Mouse (Mus musculus): Measurements from ENCODE around the gene Ccdc51. TPM values are rescaled to one million over a fixed set of nuclear protein-coding genes. Genes with fewer than 3 reads are reported as not detected.

Gene Ccdc51
- polyA plus RNA-seq, 1 experiment from 2014 or later: 9.1 TPM

DNA sequence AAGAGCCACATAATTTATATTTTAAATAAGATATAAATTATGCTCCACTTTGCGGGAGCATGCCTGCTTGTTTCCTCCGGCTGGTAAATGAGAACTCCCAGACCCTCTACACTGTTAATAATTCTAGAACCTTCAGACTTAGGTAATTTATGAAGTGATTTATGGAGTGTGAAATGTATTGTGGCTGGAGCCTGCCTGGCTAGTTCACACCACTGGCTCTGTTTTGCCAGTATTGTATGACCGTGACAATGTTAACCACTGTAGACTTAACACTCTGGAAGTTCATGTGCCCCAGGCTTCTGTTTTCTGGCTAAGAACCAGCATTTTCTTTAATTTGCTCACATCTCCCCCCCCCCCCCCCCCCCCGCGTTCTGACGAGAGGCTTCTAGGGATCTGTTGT is 25.0 kb downstream of the Ccdc51 start:
- H3K27me3 ChIP-seq (ENCODE audit: insufficient read depth, low read length): no peaks in the 10 kb centered on the region
- no peak overlapping the region for H3K4me3 ChIP-seq (ENCODE audit: low read depth, low read length)
- ATAC-seq (no peak), DNase-seq (no peak)
- no peak for TF ChIP-seq EP300 (IDR thresholded peaks at IDR 0.05; ENCODE audit: low read depth)
- no peak for TF ChIP-seq CTCF (IDR thresholded peaks at IDR 0.05; ENCODE audit: low read depth)
- H3K9ac ChIP-seq (replicated peaks): no peak overlapping the region
- H3K4me2 ChIP-seq (ENCODE audit: low read depth, low read length): no peak overlapping the region
- no peak overlapping the region for H3K27ac ChIP-seq (ENCODE audit: low read depth)
- no peaks in the 10 kb centered on the region for H3K4me1 ChIP-seq (ENCODE audit: insufficient read depth)
- H3K36me3 ChIP-seq (replicated peaks; ENCODE audit: insufficient read depth, low read length): peaks cover 17% of the 10 kb centered on the region
- 88% methylated on average over 5 of the region's 6 CpGs for WGBS (ENCODE audit: insufficient replicate concordance)
- H3K9me3 ChIP-seq (ENCODE audit: low read length): no peaks in the 10 kb centered on the region

DNA sequence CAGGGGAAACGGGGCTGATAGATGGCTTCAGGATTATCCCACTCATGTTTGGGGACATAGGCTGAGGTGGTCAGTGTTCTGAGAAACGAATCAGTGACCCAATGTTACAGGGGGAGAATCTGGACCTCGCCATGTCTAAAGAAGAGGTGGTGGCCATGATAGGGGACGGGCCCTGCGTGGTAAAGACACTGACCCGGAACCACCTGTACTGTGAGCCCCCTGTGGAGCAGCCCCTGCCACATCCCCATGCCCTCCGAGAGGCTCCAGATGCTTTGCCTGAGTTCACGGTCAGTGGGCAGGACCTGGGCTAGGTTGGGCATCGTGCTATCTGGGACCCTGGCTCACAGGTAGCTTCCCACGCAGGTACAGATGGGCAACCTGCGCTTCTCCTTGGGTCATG is 27.9 kb downstream of the Ccdc51 start:
- DNase-seq (no peak), ATAC-seq (no peak)
- TF ChIP-seq CTCF (IDR thresholded peaks at IDR 0.05; ENCODE audit: low read depth) (no peak), EP300 (IDR thresholded peaks at IDR 0.05; ENCODE audit: low read depth) (no peak)
- no peaks in the 10 kb centered on the region for H3K4me1 ChIP-seq (ENCODE audit: insufficient read depth)
- H3K4me3 ChIP-seq (ENCODE audit: low read depth, low read length): no peak overlapping the region
- no peak overlapping the region for H3K4me2 ChIP-seq (ENCODE audit: low read depth, low read length)
- H3K9ac ChIP-seq (replicated peaks): no peak overlapping the region
- H3K36me3 ChIP-seq (replicated peaks; ENCODE audit: insufficient read depth, low read length): peaks cover 24% of the 10 kb centered on the region
- H3K9me3 ChIP-seq (ENCODE audit: low read length): no peaks in the 10 kb centered on the region
- H3K27ac ChIP-seq (ENCODE audit: low read depth): no peak overlapping the region
- H3K27me3 ChIP-seq (ENCODE audit: insufficient read depth, low read length): no peaks in the 10 kb centered on the region
- WGBS (ENCODE audit: insufficient replicate concordance): 86% methylated on average over 11 of the region's 11 CpGs

DNA sequence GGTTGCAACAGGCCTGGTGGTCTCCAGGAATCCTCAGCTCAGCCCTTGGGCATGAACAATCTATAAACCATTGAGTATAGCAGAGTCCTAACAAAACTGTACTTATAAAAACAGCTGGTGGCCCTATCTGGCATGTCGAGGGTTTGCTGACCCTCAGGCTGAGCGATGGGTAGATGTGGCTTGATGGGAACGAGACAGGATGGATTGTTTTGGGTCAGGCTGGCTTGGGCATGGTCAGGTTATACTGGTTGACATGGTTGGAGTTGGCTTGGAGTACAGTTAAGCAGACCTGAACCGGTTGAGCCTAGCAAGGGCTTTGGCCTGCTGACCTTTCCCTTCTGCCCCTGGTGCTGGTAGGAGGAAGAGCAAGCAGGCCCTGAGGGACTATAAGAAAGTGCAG is 28.8 kb downstream of the Ccdc51 start:
- no peaks in the 10 kb centered on the region for H3K4me1 ChIP-seq (ENCODE audit: insufficient read depth)
- no peak overlapping the region for H3K9ac ChIP-seq (replicated peaks)
- 74% methylated on average over 4 of the region's 4 CpGs for WGBS (ENCODE audit: insufficient replicate concordance)
- TF ChIP-seq EP300 (IDR thresholded peaks at IDR 0.05; ENCODE audit: low read depth) (no peak), CTCF (IDR thresholded peaks at IDR 0.05; ENCODE audit: low read depth) (no peak)
- H3K36me3 ChIP-seq (replicated peaks; ENCODE audit: insufficient read depth, low read length): peaks cover 23% of the 10 kb centered on the region
- H3K4me3 ChIP-seq (ENCODE audit: low read depth, low read length): no peak overlapping the region
- H3K27ac ChIP-seq (ENCODE audit: low read depth): no peak overlapping the region
- no peak for ATAC-seq
- DNase-seq: no peak
- H3K27me3 ChIP-seq (ENCODE audit: insufficient read depth, low read length): no peaks in the 10 kb centered on the region
- no peak overlapping the region for H3K4me2 ChIP-seq (ENCODE audit: low read depth, low read length)
- no peaks in the 10 kb centered on the region for H3K9me3 ChIP-seq (ENCODE audit: low read length)

GRCm38 (mm10) chr9:109111591-109111990 is 29.3 kb downstream of the Ccdc51 start:
- no peak overlapping the region for H3K27ac ChIP-seq (ENCODE audit: low read depth)
- H3K9ac ChIP-seq (replicated peaks): no peak overlapping the region
- H3K36me3 ChIP-seq (replicated peaks; ENCODE audit: insufficient read depth, low read length): peaks cover 22% of the 10 kb centered on the region
- H3K4me1 ChIP-seq (ENCODE audit: insufficient read depth): no peaks in the 10 kb centered on the region
- WGBS (ENCODE audit: insufficient replicate concordance): 76% methylated on average over 9 of the region's 9 CpGs
- H3K27me3 ChIP-seq (ENCODE audit: insufficient read depth, low read length): no peaks in the 10 kb centered on the region
- no peak for ATAC-seq
- H3K4me2 ChIP-seq (ENCODE audit: low read depth, low read length): no peak overlapping the region
- no peak for TF ChIP-seq EP300 (IDR thresholded peaks at IDR 0.05; ENCODE audit: low read depth)
- TF ChIP-seq CTCF (IDR thresholded peaks at IDR 0.05; ENCODE audit: low read depth): no peak
- DNase-seq: no peak
- no peak overlapping the region for H3K4me3 ChIP-seq (ENCODE audit: low read depth, low read length)
- H3K9me3 ChIP-seq (ENCODE audit: low read length): no peaks in the 10 kb centered on the region

DNA sequence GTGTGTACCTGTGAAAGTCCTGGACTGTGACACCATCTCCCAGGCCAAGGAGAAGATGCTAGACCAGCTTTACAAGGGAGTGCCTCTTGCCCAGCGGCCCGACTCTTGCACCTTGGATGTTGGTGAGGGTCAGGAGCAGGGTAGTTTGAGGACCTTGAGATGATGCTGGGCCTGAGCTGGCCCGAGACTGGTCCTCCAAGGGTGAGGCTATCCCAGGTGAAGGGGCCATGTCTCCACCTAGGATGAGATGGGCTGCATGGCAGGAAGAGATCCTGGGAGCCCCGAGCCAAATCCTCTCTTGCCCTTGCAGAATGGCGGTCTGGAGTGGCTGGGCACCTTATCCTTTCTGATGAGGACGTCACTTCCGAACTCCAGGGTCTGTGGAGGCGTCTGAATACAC is 31.0 kb downstream of the Ccdc51 start:
- TF ChIP-seq EP300 (IDR thresholded peaks at IDR 0.05; ENCODE audit: low read depth) (no peak), CTCF (IDR thresholded peaks at IDR 0.05; ENCODE audit: low read depth) (no peak)
- Histone ChIP-seq H3K27ac (ENCODE audit: low read depth) (no peak overlapping the region), H3K4me3 (ENCODE audit: low read depth, low read length) (no peak overlapping the region), H3K9ac (replicated peaks) (no peak overlapping the region), H3K4me1 (ENCODE audit: insufficient read depth) (no peaks in the 10 kb centered on the region), H3K4me2 (ENCODE audit: low read depth, low read length) (no peak overlapping the region), H3K27me3 (ENCODE audit: insufficient read depth, low read length) (no peaks in the 10 kb centered on the region), H3K9me3 (ENCODE audit: low read length) (no peaks in the 10 kb centered on the region), H3K36me3 (replicated peaks; ENCODE audit: insufficient read depth, low read length) (peaks cover 28% of the 10 kb centered on the region)
- no peak for ATAC-seq
- WGBS (ENCODE audit: insufficient replicate concordance): 66% methylated on average over 8 of the region's 8 CpGs
- no peak for DNase-seq

GRCm38 (mm10) chr9:109114276-109114675 is 32.0 kb downstream of the Ccdc51 start:
- Histone ChIP-seq H3K9me3 (ENCODE audit: low read length) (no peaks in the 10 kb centered on the region), H3K4me3 (ENCODE audit: low read depth, low read length) (no peak overlapping the region), H3K36me3 (replicated peaks; ENCODE audit: insufficient read depth, low read length) (peaks cover 28% of the 10 kb centered on the region), H3K27me3 (ENCODE audit: insufficient read depth, low read length) (no peaks in the 10 kb centered on the region), H3K27ac (ENCODE audit: low read depth) (no peak overlapping the region), H3K9ac (replicated peaks) (no peak overlapping the region), H3K4me1 (ENCODE audit: insufficient read depth) (no peaks in the 10 kb centered on the region), H3K4me2 (ENCODE audit: low read depth, low read length) (no peak overlapping the region)
- WGBS (ENCODE audit: insufficient replicate concordance): 75% methylated on average over 11 of the region's 11 CpGs
- no peak for TF ChIP-seq EP300 (IDR thresholded peaks at IDR 0.05; ENCODE audit: low read depth)
- no peak for TF ChIP-seq CTCF (IDR thresholded peaks at IDR 0.05; ENCODE audit: low read depth)
- no peak for DNase-seq
- no peak for ATAC-seq

- H3K4me1 ChIP-seq (ENCODE audit: insufficient read depth): no peaks in the 10 kb centered on the region
- DNase-seq (peak; percentile 11), ATAC-seq (no peak)
- H3K27me3 ChIP-seq (ENCODE audit: insufficient read depth, low read length): no peaks in the 10 kb centered on the region
- H3K27ac ChIP-seq (ENCODE audit: low read depth): no peak overlapping the region
- TF ChIP-seq CTCF (IDR thresholded peaks at IDR 0.05; ENCODE audit: low read depth) (no peak), EP300 (IDR thresholded peaks at IDR 0.05; ENCODE audit: low read depth) (no peak)
- H3K36me3 ChIP-seq (replicated peaks; ENCODE audit: insufficient read depth, low read length): peaks cover 28% of the 10 kb centered on the region
- 74% methylated on average over 7 of the region's 7 CpGs for WGBS (ENCODE audit: insufficient replicate concordance)
- H3K9ac ChIP-seq (replicated peaks): no peak overlapping the region
- no peak overlapping the region for H3K4me3 ChIP-seq (ENCODE audit: low read depth, low read length)
- H3K4me2 ChIP-seq (ENCODE audit: low read depth, low read length): no peak overlapping the region
- H3K9me3 ChIP-seq (ENCODE audit: low read length): no peaks in the 10 kb centered on the region
Measured at GRCm38 (mm10) chr9:109114871-109115270, 32.6 kb downstream of the Ccdc51 start.
